Mouse (Mus musculus): Measurements from ENCODE around the gene Adamts2. TPM values are rescaled to one million over a fixed set of nuclear protein-coding genes. Genes with fewer than 3 reads are reported as not detected.
A peak's percentile ranks its signal among the peaks of the same experiment; 100 is the strongest.

The Adamts2 gene
- polyA plus RNA-seq, 1 experiment from 2014 or later = 29.4 TPM

DNA sequence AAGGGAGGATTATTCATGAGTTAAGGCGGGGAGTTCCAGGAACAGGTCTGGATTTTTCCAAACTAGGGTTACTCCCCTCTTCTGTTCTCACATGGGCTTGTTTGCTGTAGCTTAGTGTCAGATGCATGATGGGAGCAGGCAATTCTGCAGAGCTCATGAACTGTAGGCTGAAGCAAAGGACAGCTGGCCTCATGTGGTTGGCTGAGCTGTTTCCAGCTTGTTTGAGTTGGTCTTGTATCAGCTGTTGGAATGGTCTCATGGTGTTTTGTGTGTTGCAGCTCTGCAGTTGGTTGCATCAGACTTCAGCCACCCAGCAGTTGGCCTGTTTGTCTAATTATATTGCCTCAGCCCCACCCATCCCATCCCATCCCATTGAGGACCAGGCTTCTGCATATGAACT is 105.4 kb downstream of the Adamts2 start:
- Histone ChIP-seq H3K9me3 (ENCODE audit: low read length) (no peaks in the 10 kb centered on the region), H3K4me3 (ENCODE audit: low read depth, low read length) (no peak overlapping the region), H3K36me3 (ENCODE audit: insufficient read depth, low read length) (no peaks in the 10 kb centered on the region), H3K4me1 (ENCODE audit: insufficient read depth, low read depth, low read length) (no peaks in the 10 kb centered on the region), H3K27me3 (replicated peaks; ENCODE audit: insufficient read depth, low read length) (no peaks in the 10 kb centered on the region), H3K27ac (ENCODE audit: low read length) (0 out of 2 replicates have a peak overlapping the region, but pooled peaks have one; percentile 14), H3K4me2 (replicated peaks; ENCODE audit: low read depth, low read length) (no peak overlapping the region), H3K9ac (replicated peaks; ENCODE audit: low read depth) (no peak overlapping the region)
- DNase-seq (ENCODE audit: low spot score) (peak; percentile 86), ATAC-seq (peak; percentile 91)
- WGBS = 72% methylated on average over 1 of the region's 1 CpGs
- TF ChIP-seq CTCF (IDR thresholded peaks at IDR 0.05) (no peak), EP300 (IDR thresholded peaks at IDR 0.05) (peak; percentile 13; the same call in 1 of the 2 replicates)

DNA sequence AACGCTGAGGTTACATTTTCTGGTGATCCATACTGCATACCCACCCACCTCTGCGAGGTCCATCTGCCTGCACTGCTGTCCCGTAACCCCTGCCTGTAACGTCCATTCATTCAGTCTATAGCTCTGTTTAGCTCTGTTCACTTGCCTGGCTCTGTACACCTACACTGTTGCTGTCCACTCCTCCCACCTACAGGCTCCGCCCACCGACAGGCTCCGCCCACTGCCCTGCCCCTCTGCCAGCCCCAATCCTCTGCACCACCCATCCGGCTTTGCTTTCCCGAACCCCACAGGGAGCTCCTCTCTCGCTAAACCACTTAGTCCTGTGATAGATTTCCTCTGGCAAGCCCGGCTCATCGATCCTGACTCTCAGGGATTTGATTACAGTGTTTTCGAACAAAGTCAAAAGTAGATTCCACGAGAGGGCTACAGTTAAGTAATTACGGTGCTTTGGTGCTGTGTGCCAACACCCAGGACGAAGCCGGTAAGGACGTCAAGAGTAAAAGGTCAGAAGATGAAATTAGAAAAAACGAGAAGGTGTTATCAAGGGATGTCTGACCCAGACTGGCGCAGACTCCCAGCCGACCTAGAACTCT is 111.8 kb downstream of the Adamts2 start:
- Histone ChIP-seq H3K9me3 (ENCODE audit: low read length) (no peaks in the 10 kb centered on the region), H3K4me1 (ENCODE audit: insufficient read depth, low read depth, low read length) (no peaks in the 10 kb centered on the region), H3K27me3 (replicated peaks; ENCODE audit: insufficient read depth, low read length) (no peaks in the 10 kb centered on the region), H3K4me2 (replicated peaks; ENCODE audit: low read depth, low read length) (no peak overlapping the region), H3K9ac (replicated peaks; ENCODE audit: low read depth) (no peak overlapping the region), H3K4me3 (ENCODE audit: low read depth, low read length) (no peak overlapping the region), H3K27ac (ENCODE audit: low read length) (no peak overlapping the region), H3K36me3 (ENCODE audit: insufficient read depth, low read length) (no peaks in the 10 kb centered on the region)
- ATAC-seq (peak; percentile 44), DNase-seq (ENCODE audit: low spot score) (no peak)
- TF ChIP-seq EP300 (IDR thresholded peaks at IDR 0.05) (no peak), CTCF (IDR thresholded peaks at IDR 0.05) (no peak)
- 37% methylated on average over 21 of the region's 21 CpGs for WGBS

DNA sequence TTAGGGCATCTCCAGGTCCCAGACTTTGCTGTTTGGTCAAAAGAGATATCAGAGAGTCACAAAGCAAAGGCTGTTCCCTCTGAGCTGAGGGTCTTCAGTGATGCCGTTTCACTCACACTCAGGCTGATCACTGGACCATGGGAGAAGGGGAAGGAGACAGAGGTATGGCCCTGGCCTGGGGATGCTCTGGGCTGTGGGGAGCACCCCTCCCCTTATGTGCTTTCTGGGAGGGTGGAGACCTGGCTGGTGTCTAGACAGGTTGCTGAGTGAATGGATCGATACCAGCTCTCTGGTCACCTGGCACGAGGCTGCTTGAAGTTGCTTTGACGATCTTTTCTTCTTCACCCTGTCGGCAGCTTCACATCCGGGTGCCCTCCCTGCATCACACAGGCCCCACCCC is 113.2 kb downstream of the Adamts2 start:
- TF ChIP-seq CTCF (IDR thresholded peaks at IDR 0.05) (no peak), EP300 (IDR thresholded peaks at IDR 0.05) (no peak)
- no peaks in the 10 kb centered on the region for H3K9me3 ChIP-seq (ENCODE audit: low read length)
- WGBS = 52% methylated on average over 6 of the region's 6 CpGs
- H3K27me3 ChIP-seq (replicated peaks; ENCODE audit: insufficient read depth, low read length) = no peaks in the 10 kb centered on the region
- H3K4me1 ChIP-seq (ENCODE audit: insufficient read depth, low read depth, low read length) = no peaks in the 10 kb centered on the region
- H3K36me3 ChIP-seq (ENCODE audit: insufficient read depth, low read length) = no peaks in the 10 kb centered on the region
- no peak overlapping the region for H3K9ac ChIP-seq (replicated peaks; ENCODE audit: low read depth)
- no peak overlapping the region for H3K4me2 ChIP-seq (replicated peaks; ENCODE audit: low read depth, low read length)
- ATAC-seq = no peak
- DNase-seq (ENCODE audit: low spot score) = no peak
- no peak overlapping the region for H3K27ac ChIP-seq (ENCODE audit: low read length)
- no peak overlapping the region for H3K4me3 ChIP-seq (ENCODE audit: low read depth, low read length)

DNA sequence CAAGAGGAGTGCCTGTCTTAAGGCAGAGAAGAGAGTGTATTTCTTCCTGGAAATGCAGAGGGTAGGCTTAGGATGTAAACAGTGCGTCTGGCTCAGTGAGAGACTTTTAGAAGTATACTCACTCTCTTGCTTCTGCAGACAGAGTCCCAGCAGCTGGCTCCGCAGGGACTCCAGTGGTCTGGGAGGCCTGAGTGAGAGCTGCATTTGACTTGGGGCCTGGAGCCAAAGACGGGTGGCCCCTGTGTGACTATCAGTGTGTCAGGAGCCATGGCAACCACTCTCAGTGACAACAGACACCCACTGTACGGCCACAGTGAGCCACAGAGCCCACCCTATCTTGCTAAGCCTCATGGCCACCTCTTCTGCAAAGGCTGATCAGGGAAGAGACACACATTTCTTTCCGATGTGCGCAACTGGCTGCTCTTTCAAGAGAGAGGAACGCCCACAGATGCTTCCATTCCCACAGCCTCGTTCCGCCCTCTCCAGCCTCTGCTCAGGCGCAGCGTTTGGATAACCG is 115.6 kb downstream of the Adamts2 start:
- WGBS = 39% methylated on average over 12 of the region's 12 CpGs
- ATAC-seq = peak; percentile 63
- Histone ChIP-seq H3K36me3 (ENCODE audit: insufficient read depth, low read length) (no peaks in the 10 kb centered on the region), H3K27me3 (replicated peaks; ENCODE audit: insufficient read depth, low read length) (no peaks in the 10 kb centered on the region), H3K4me1 (ENCODE audit: insufficient read depth, low read depth, low read length) (no peaks in the 10 kb centered on the region), H3K9me3 (ENCODE audit: low read length) (no peaks in the 10 kb centered on the region), H3K9ac (replicated peaks; ENCODE audit: low read depth) (no peak overlapping the region), H3K4me3 (ENCODE audit: low read depth, low read length) (no peak overlapping the region), H3K27ac (ENCODE audit: low read length) (peak overlapping the region; percentile 38), H3K4me2 (replicated peaks; ENCODE audit: low read depth, low read length) (no peak overlapping the region)
- TF ChIP-seq EP300 (IDR thresholded peaks at IDR 0.05) (no peak), CTCF (IDR thresholded peaks at IDR 0.05) (no peak)
- peak; percentile 69 for DNase-seq (ENCODE audit: low spot score)

DNA sequence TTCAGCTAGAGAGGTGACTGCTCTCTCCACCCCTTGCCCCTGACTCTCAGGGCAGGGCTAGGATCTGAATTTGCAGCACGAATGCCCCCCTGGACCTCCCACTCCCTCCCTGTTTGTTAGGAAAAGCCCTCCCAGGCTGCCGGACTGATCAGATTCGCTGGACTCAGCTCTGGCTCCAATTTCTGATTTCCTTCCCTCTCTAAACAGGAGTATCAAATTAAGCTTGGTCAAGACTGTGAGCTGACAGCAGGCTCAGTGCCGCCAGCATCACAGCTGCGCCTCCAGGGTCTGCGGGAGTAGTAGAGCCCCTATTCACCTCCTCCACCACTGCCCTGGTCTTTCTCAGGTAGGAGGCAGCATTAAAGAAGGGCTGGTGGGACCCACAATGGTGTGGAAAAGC is 117.0 kb downstream of the Adamts2 start:
- Histone ChIP-seq H3K9me3 (ENCODE audit: low read length) (no peaks in the 10 kb centered on the region), H3K9ac (replicated peaks; ENCODE audit: low read depth) (no peak overlapping the region), H3K4me1 (ENCODE audit: insufficient read depth, low read depth, low read length) (no peaks in the 10 kb centered on the region), H3K27me3 (replicated peaks; ENCODE audit: insufficient read depth, low read length) (no peaks in the 10 kb centered on the region), H3K4me2 (replicated peaks; ENCODE audit: low read depth, low read length) (no peak overlapping the region), H3K36me3 (ENCODE audit: insufficient read depth, low read length) (no peaks in the 10 kb centered on the region), H3K27ac (ENCODE audit: low read length) (no peak overlapping the region), H3K4me3 (ENCODE audit: low read depth, low read length) (no peak overlapping the region)
- WGBS = 45% methylated on average over 6 of the region's 6 CpGs
- no peak for DNase-seq (ENCODE audit: low spot score)
- ATAC-seq = no peak
- TF ChIP-seq CTCF (IDR thresholded peaks at IDR 0.05) = no peak
- no peak for TF ChIP-seq EP300 (IDR thresholded peaks at IDR 0.05)

DNA sequence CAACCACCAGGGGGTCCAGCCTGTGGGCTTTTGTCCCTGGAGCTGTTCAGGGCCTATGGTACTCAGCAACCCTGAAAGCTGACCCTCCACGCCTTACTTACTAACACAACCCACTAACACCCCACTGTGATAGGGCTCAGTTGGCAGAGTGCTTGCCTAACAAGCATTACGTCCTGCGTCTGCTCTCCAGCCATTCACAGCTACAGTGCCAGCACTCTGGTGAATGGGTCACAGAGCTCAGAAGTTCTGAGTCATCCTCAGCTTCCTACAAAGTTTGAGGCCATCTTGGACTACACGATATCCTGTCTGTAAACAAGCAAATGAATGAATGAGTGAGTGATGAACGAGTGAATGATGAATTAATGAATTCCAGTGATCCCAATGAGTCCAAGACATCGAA is 118.5 kb downstream of the Adamts2 start:
- no peak for TF ChIP-seq CTCF (IDR thresholded peaks at IDR 0.05)
- no peak for TF ChIP-seq EP300 (IDR thresholded peaks at IDR 0.05)
- WGBS = 72% methylated on average over 6 of the region's 6 CpGs
- peak; percentile 20 for DNase-seq (ENCODE audit: low spot score)

More for the DNA sequence above, 118.5 kb downstream of the Adamts2 start:
- H3K27ac ChIP-seq (ENCODE audit: low read length) = no peak overlapping the region
- no peak overlapping the region for H3K4me2 ChIP-seq (replicated peaks; ENCODE audit: low read depth, low read length)
- peak; percentile 30; the same call in 1 of the 2 replicates for ATAC-seq
- no peak overlapping the region for H3K4me3 ChIP-seq (ENCODE audit: low read depth, low read length)
- H3K4me1 ChIP-seq (ENCODE audit: insufficient read depth, low read depth, low read length) = no peaks in the 10 kb centered on the region
- H3K27me3 ChIP-seq (replicated peaks; ENCODE audit: insufficient read depth, low read length) = no peaks in the 10 kb centered on the region
- H3K9ac ChIP-seq (replicated peaks; ENCODE audit: low read depth) = no peak overlapping the region
- no peaks in the 10 kb centered on the region for H3K36me3 ChIP-seq (ENCODE audit: insufficient read depth, low read length)
- H3K9me3 ChIP-seq (ENCODE audit: low read length) = no peaks in the 10 kb centered on the region

Data from lung, postnatal 0 days (tissue).